Mouse (Mus musculus) bone marrow, adult 2 months (tissue): ENCODE data around the gene Fgf4.
A peak's percentile ranks its signal among the peaks of the same experiment; 100 is the strongest.

Experiments used
- CTCF ChIP-seq: fragments of 200-500 bp; IDR thresholded peaks from 2 replicates; pipeline ENCODE4 v1.5.1; 2011; ENCODE audit warnings: low read length, control low read depth; ENCODE audit not compliant: control insufficient read depth, insufficient read depth
- POLR2A ChIP-seq: fragments of 200-500 bp; IDR thresholded peaks from 2 replicates; pipeline ENCODE4 v1.6.1; 2011; ENCODE audit warnings: low read depth, mild to moderate bottlenecking, control low read depth, low read length, borderline replicate concordance; ENCODE audit not compliant: control insufficient read depth

DNA sequence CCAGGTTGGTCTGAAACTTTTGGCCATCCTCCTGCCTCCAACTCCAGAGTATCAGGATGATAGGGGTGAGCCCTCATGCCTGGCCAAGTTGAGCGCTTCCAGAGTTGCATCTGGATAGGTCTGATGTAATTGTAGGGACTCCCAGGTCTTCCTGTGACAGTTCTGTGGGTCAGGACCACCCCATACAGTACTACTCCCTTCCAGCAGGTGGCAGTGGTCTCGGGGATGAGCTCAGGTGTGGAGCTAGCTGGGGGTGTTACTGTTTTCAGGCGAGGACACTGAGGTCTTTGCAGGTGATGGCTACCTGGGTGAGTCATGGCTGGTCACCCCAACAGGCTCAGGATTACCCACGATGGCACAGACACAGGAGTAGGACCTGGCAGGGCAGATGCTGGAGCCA lies 1.0 kb upstream of the Fgf4 start:
- TF ChIP-seq CTCF (peak; percentile 76), POLR2A (no peak)
